Mouse (Mus musculus): Measurements from ENCODE around the gene Tmub1.

Gene Tmub1

DNA sequence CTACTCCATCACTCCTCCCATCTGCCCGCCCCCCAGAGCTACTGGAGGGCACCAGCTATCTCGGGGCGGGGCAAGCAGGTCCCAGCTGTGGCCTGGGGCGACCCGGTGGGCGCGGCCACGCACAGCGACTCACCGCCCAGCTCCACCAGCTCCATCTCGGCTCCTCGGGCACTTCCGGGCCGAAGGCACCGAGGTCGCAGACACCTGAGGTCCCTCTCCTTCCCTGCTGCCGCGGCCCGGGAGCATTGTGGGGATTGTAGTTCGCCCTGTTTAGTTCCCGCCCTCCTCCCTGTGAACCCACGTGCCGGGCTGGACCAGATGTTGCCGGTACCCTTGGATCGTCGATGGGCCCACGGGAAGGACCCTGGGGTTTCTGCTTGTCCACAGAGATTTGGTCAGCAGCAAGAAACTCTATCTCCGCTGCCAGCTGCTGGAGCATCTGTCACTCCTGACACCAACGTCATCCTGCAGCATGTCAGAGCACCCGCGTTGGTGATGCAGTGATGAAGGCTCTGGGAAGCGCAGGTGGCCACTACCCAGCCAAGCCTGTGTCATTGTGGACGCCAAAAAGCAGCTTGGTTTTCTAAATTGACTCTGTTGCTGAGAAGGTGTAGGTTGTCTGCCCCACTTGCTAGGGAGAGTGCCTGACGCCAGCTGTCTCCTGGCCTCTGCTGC, at the start of gene Tmub1:
TSS of gene Tmub1 (minus strand) at position 231 of the 675 bp plus-strand sequence.
- DNase-seq = peak; percentile 85 to 96

DNA sequence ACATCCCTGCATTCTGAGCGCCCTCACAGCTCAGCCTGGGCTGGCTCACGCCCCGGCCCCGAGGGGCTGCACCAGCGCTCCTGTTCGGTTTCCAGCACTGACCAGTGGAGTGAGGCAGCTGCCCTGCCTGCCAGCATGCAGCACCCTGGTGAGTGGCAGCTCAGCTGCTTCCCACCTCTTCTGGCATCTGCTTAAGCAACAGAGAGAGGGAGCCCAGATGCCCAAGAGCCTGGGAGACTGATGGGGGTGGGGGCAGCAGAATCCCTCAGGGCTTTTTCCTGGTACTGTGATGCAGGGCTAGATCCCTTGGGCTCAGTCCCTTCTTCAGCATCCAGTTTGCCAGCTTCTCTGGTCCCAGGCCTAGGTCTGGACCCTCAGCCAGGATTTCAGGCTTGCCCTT, 49.1 kb upstream of the Tmub1 start:
- no peak for DNase-seq

DNA sequence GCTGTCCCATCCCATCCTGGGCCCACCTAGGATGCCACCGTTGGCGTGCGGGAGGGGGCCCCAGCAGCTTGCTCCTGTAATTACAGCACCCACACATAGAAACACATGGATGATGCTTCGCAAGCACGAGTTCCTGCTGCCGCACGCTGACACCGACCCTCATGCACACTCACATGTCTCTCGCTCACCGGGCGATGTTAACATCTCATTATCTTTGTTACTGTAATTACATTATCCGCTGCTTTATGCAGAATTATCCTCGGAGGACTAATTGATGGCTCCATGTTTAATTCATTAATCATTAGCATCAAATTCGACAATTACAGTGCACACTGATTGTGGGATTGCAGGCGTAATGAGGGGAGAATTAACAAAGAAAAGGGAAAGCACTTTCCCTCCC, 47.4 kb upstream of the Tmub1 start:
- DNase-seq = no peak

DNA sequence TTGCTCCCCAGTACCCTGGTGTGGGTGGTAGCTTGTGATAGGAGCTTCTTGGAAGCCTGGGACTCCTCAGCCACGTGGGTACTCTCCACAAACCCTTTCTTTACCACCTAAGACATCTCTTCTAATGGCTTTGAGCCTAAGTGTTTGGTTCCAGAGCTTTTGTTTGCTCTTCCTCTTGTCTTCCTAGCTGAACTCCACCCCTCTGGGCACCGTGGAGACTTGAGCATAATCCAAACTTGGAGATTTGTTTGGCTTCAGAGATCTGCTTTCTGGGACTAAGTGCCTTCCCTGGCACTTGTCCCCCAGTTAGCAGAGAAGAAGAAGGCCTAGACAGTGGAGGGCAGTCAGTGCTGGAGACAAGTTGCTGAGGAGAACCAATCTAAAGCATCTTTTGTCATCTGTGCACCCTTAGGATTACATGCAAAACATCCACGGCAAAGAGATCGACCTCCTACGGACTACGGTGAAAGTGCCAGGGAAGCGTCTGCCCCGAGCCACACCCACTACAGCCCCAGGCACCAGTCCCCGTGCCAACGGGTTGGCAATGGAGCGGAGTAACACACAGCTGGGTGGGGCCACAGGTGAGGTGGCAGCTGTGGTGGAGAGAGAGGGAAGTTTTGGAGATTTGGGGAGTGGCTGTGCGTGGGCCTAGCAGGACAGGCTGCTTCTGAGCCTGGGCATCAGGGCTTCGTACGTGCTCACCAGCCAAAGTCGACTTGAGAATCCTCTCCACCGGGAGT, 45.1 kb upstream of the Tmub1 start:
- no peak for DNase-seq

DNA sequence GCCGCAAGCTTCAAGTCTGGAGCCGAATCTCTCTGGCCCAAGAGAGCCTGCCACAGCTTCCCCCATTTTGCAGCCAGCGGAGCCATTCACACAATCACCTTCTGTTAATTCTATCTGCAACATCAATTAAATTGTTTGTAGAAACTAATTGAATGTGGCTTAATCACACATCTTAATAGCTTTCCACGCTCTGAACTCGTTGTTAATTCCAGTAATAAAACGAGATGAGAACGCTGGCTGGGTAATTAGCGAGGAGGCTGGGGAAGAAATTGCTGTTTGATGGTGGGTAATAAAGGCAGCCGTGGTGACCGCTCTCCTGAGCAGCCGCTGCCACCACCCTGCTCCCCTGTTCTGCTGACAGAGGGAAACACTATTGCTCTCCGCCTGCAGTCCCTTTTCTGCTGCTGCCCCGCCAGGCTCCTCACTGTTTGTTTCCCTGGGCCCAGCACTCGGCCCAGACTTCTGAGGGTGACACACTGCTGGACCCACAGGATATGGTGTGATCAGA, 42.8 kb upstream of the Tmub1 start:
- no peak for DNase-seq

DNA sequence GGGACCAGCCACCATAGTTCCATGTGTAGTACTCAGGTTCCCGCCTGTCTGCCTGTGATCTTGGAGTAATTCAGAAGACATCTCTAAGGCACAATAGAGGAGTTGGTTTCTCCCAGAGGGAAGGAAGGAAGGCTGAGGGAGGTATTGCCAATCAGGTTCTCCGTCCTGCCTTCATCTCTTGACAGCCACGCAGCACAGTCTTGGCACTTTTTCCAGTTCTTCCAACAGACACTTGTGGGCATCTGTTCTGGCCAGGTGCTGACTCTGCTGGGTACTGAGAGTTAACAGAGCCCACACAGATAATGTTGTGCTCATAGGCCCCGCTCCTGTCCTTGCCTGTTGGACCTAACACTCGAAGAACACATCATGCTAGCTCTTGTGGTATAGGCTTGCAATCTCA, 39.1 kb upstream of the Tmub1 start:
- no peak for DNase-seq

DNA sequence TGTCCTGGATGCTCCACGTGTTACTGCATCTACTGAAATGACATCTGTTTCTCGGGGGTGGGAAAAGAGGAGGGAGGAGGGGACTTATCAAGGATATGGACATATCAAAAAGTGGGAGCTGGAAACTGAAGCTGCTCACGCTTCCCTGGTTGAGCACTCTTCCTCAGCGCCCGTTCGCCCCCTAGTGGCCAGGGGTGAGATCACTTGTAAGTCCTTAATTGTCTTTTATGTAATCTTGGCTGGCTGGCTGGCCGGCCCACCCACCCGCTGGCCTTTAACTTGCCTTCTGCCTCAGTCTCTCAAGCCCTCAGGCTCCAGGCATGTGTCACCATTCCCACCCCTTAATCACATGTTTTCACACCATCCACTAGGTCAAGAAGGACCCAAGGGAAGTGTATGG, 38.4 kb upstream of the Tmub1 start:
- DNase-seq = peak; percentile 90 to 93

DNA sequence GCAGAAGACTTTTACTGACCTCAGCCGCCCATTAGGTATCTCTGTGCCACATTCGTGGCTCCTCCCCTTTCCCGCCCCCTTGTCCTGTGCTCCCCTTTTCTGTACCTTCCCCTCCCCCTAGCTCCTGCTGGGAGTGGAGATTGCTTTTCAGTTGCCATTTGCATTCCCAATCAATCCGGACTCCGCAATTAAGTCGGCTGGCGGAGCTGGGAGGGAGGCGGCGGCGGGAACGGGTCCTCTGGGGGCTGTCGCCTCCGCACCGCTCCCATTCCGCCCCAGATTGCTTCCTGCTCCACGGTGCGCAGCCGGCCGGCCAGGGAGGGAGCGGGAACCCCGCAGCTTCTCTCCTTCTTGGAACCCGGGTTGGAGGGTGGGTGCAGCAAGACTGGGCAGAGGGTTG, 37.3 kb upstream of the Tmub1 start:
- DNase-seq = peak; percentile 40 to 66

DNA sequence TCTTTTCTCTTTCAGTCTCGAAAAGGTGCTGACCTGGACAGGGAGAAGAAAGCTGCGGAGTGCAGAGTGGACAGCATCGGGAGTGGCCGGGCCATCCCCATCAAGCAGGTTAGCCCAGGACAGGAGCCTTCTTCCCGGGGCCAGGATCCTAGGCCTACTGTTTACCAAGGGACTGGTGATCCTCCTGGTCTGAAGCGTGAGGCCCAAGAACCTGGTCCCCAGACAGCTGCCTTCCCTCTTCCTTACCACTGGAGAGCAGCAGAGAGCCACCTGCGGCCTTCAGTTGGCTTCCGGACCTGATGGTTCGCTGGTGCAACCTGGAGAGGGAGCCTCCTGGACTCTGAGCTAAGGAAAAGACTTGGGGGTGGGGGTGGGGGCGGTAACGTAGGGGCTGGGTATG, 35.7 kb upstream of the Tmub1 start:
- DNase-seq = peak; percentile 75 to 86

DNA sequence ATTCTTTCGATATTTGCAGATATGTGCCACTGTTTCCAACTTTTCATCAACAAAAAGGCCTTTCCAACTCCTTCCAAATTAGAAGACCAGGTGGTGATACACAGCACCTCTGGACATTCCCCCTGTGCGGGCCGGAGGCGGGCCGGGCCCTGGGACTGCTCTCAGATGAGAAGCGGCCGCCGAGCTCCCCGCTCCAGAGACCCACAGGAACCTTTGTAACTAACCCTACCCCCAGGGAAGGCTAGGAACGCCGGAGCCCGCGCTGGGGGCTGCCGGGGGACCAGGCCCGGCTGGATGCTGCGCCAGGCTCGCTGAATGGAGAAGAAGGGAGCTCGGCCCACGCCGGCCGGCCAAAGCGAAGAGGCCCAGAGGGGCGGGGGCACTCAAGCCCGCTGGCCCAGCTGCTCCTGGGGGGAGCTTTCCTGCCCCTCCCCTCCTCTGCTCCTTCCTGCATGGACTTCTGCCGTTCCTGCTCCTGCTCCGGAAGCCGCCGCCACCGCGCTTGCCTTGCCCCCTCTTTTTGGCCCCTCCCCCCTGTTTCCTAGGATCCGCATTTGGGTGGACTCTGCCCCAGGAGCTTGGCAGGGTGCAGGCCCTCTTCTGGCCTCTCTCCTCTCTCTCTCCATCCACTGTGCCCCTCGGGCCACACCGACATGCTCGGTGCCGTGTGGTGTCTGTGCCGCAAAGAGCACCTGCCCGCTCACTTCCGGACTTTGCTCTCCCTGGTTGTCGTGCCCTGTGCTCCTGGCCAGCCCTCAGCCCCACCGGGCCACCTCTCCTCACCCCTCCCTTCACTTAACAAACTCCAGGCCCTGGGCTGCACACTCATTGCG, 34.8 kb upstream of the Tmub1 start:
- peak; percentile 83 to 93 for DNase-seq

DNA sequence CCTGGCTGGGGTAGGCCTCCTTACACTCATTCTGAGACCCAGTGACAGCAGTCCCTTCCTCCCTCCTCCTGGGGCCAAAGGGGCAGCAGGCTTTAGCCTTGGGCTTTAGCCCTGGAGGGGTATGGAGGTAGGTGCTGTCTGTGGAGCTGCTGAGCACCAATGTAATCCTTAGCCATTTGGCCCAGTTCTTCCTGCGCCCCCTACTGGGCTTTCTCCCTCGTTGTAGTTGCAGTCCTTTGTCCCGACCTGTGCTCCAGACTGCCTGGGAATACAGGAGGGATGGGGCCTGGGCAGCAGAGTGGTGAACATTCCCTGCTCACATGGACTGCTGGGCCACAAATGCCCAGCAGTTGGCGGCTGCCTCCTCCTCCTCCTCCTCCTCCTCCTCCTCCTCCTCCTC, 34.0 kb upstream of the Tmub1 start:
- peak; percentile 87 to 89 for DNase-seq

DNA sequence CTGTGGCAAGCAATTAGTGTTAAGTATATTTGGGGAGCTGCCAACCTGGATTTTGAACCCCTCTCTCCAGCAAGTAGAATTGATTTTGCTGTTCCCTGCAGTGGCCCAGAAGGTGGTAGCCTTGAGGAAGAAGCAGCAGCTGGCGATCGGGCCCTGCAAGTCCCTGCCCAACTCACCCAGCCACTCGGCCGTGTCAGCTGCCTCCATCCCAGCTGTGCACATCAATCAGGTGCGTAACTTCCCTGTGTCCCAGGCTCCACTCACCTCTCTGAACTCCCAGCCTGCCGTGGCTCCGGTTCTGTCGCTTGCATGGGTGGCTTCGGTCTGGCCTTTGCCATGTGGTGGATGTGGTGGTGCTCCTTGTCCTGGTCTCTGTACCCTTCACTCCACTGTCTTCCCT, 30.3 kb upstream of the Tmub1 start:
- DNase-seq = no peak

DNA sequence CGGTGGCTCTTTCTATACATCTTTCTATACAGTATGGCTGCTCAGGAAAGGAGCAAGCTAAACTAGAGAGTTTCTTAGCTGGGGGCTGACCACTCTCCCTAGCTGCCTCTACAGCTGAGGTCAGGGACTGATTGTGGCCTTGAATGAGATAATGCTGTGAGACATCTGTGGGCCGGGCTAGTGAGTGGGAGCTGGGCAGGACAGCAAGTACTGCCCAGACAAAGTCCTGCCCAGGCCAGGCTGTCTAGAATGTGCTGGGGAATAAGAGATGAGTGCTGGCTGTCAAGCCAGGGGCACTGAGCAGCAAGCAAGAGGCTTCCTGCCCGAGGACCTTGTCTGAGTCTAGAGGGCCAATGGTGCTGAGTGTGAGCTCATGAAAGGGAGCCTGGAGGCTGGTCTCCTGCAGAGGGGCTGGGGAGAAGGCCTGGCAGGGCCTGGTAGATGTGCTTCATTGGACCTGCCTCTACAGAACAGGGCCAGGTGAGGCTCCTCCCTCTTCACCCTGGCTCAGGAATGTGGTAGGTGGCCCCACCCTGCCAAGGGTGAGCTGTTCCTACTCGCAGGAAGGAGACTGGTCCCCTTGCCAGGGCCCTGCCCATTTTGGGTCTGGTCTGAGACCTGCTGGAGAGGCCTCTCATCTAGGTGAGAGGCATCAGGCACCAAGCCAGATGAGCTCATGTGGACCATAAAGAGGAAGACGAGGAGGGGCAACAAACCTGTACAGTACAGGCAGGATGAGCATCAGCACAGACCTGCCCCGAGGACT, 28.0 kb upstream of the Tmub1 start:
- peak; percentile 56 to 84 for DNase-seq

DNA sequence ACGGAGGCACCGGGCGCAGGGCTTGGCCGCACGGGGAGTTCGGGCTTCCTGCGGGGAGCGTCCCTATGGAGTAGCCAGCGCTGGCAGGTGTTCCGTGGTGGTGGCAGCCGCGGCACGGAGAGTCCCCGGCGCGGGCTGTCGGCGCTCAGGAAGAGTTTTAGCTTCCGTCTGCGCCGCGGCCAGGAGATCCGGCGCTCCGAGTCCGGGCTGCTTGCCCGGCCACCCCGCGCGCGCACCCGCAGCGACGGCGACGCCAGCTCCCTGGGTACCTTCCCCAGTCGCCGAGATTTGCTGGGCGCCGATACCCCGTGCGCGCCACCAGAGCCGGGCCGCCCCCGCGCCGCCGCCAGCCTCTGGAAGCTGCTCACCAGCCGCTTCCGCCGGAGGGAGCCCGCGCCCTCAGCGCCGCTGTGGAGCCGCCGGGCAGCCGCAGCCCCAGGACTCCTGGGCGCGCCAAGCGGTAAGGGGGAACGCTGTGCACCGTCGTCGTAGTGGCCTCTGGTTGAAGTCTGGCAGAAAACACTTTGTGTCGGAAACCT, 27.1 kb upstream of the Tmub1 start:
- DNase-seq = peak; percentile 27 to 72

DNA sequence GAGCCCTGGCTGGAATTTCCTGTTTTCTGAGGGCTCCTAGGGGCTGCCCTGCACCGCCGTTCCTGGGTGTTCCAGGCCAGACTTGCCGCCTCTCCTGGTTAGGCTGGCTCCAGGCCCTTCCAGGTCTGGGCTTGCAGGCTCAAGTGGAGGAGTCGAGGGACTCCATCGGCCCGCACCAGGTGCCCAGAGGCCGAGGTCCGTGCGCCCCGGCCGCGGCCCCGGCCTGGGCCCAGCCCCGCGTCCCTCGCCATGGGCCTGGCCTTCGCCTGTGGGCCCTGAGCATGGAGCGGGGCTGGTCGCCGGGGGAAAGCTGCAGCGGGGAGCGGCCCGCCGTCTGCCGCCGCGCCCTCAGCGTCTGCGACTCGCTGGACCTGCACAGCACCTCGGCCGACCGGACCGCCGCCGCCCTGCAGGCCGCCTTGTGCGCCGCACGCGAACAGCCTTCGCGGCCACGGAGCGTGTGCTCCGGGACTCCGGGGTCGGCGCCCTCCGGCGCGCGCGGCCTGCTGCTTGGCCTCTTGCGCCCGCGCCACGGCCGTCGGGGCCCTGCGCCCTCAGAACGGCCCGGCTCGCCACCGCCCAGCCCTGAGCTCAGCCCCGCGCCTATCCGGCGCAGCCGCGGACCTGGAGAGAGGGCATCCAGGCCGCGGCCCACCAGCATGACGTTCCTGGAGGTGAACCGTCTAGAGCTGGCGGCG, 26.5 kb upstream of the Tmub1 start:
- DNase-seq = no peak

DNA sequence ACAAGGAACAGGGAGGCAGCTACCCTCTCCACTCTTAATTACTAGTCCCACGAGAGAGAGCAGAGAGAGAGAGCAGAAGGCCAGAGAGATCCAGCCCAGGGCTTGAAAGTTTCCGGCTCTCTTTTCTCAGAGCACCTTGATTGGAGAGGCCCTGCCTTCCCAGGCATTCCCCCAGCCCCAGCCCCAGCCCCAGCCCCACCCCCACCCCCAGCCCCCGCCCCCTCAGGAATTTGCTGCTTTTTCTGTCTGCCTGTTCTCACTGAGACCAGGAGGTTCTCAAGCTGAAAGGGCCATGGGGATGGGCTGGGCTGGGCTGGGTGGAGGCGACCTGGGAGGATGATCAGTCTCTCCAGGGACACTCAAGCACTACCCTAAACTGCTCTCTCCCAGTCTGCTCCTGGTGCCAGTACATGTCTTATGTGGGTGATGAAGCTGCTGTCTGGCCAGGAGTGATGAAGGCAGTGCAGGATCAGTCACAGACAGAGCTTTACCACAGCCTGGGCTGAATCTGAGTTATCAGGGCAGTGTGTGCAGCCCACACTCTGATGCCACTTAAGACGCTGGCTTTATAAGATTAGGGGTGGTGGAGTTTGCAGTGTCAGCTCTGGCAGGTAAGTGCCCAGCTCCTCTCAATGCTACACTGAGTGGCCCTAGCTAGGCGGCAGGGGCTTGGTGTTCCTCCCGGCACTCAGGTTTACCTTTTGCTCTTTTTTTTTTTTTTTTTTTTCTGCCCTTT, 25.4 kb upstream of the Tmub1 start:
- no peak for DNase-seq

DNA sequence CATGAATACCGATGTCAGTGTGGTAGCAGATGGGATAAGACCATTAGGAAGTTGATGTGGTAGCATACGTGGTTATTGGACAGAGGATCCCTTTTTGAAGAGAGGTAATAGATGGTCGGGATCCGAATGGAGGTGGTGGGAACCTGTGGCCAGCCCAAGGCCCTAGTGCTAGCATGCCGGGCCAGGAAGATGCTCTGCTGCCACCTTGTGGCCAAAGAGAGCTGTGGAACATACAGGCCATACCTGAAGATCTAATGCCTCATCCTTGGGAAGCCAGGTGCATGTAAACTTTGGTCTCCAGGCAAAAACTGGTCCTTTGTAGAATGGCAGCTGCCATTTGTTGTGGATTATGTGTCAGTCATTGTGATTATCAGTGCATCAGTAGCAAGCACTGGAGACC, 22.9 kb upstream of the Tmub1 start:
- peak; percentile 85 to 91 for DNase-seq

DNA sequence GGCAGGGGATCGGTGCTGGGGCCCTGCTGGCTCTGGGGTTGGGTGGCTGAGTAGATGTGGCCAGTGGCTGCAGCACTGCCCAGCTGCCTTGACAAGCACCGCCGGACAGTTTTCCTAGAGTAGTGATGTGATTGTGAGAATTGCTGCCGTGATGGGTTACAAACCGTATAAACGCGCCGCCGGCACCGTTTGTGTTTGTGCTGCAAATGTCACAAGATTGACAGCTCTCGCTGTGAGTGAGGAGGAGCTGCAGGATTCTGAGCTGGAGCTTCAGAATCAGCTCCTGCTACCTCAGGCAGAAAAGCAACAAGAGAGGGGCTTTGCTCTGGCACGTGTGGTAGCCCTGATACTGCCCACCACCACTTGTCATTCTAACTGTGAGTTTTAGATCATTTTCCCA, 19.1 kb upstream of the Tmub1 start:
- no peak for DNase-seq

DNA sequence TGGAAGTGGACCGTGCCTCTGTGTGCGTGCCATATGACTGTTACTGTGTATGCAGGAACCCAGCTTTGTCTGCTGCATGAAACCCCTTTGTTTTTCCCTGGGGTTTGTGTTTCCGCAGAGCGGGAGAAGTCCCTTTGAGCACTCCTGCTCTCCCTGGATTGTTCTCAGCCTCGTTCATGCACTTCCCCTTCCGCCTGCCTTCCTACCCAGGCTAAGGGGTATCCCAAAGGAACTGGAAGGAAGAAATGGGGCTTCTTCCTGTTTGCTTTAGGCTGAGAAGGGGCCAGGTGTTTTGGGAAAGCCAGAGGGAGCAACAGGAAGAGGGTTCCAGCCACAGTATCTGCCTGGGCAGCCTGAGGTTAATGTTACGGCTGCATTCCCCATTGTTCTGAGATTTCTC, 8.0 kb upstream of the Tmub1 start:
- DNase-seq = no peak

DNA sequence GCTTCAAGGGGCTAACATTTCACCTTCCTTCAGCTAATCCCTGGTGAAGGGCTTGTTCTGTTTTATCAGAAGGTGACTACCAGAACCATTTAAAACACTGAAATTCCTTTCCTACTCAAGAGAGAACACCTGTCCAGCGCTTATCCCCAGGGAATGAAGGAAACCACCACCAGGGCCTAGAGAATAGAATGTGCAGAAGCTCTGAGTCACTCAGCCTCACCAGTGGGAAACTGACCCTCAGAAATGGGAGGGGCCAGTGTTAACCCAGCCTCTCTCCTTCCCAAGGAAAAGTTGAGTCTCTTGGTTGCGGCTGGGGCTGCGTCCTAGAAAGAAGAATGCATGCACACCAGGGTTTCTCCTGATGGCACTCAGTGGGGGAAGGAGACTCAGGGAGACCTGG, 7.4 kb upstream of the Tmub1 start:
- no peak for DNase-seq

DNA sequence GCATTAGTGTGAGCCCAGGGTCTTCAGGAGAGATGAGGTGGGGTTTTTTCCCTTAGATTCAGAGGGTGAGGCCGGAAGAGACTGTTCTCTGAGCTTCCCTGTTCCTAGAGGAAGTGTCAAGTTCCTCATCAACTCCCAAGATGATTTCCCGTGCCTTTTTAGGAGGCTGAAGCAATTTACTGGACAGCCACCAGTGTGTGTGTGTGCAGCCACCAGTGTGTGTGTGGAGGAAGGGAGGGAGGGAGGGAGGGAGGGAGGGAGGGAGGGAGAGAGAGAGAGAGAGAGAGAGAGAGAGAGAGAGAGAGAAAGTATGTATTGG, 6.3 kb upstream of the Tmub1 start:
- DNase-seq = no peak
